Mouse (Mus musculus): ENCODE measurements around the gene Olfr1270.
"Not testable (repeated sequence)": the region's sequence is repeated elsewhere in the genome, so short reads cannot be mapped to it uniquely, and the experiment has no call there.

Gene Olfr1270

GRCm38 (mm10) chr2:90152991-90153390 lies at the start of gene Olfr1270:
Gene Olfr1270, minus strand, starts transcription at chr2:90153091.
- in situ Hi-C loops (cut with MboI; ENCODE audit: low pct_unique_long_range_greater_than_20kb in 1 of 2, low sequenced_read_pairs in 2 of 2, unreplicated experiment in 1 of 2), result no loop called here

- in situ Hi-C loops (cut with MboI; ENCODE audit: low pct_unique_long_range_greater_than_20kb in 1 of 2, low sequenced_read_pairs in 2 of 2, unreplicated experiment in 1 of 2), result not testable (repeated sequence)
These were observed 46.7 kb upstream of the Olfr1270 start for GRCm38 (mm10) chr2:90199606-90200005.

- in situ Hi-C loops (cut with MboI; ENCODE audit: low pct_unique_long_range_greater_than_20kb in 1 of 2, low sequenced_read_pairs in 2 of 2, unreplicated experiment in 1 of 2), result not testable (repeated sequence)
These were observed 42.4 kb upstream of the Olfr1270 start for GRCm38 (mm10) chr2:90195285-90195684.

GRCm38 (mm10) chr2:90194750-90195149 lies 41.9 kb upstream of the Olfr1270 start:
- in situ Hi-C loops (cut with MboI; ENCODE audit: low pct_unique_long_range_greater_than_20kb in 1 of 2, low sequenced_read_pairs in 2 of 2, unreplicated experiment in 1 of 2), result not testable (repeated sequence)

GRCm38 (mm10) chr2:90187082-90187481 lies 34.2 kb upstream of the Olfr1270 start:
- in situ Hi-C loops (cut with MboI; ENCODE audit: low pct_unique_long_range_greater_than_20kb in 1 of 2, low sequenced_read_pairs in 2 of 2, unreplicated experiment in 1 of 2), result not testable (repeated sequence)

- in situ Hi-C loops (cut with MboI; ENCODE audit: low pct_unique_long_range_greater_than_20kb in 1 of 2, low sequenced_read_pairs in 2 of 2, unreplicated experiment in 1 of 2), result not testable (repeated sequence)
These were observed 33.2 kb upstream of the Olfr1270 start for GRCm38 (mm10) chr2:90186082-90186481.

GRCm38 (mm10) chr2:90153916-90154315 lies 1.0 kb upstream of the Olfr1270 start:
- in situ Hi-C loops (cut with MboI; ENCODE audit: low pct_unique_long_range_greater_than_20kb in 1 of 2, low sequenced_read_pairs in 2 of 2, unreplicated experiment in 1 of 2), result no loop called here

- in situ Hi-C loops (cut with MboI; ENCODE audit: low pct_unique_long_range_greater_than_20kb in 1 of 2, low sequenced_read_pairs in 2 of 2, unreplicated experiment in 1 of 2), result no loop called here
These were observed 10.7 kb downstream of the Olfr1270 start, which contains the start of gene Olfr32 for GRCm38 (mm10) chr2:90142196-90142595. Gene Olfr32, minus strand, starts transcription at chr2:90142296.

- in situ Hi-C loops (cut with MboI; ENCODE audit: low pct_unique_long_range_greater_than_20kb in 1 of 2, low sequenced_read_pairs in 2 of 2, unreplicated experiment in 1 of 2), result no loop called here
These were observed 31.6 kb downstream of the Olfr1270 start, which contains the start of gene Olfr1269 for GRCm38 (mm10) chr2:90121312-90121711. Gene Olfr1269, minus strand, starts transcription at chr2:90121412.

All from mouse embryonic stem cell (cell line).